ENCODE assay signal across 8 mouse cellular contexts in the genomic region with DNA sequence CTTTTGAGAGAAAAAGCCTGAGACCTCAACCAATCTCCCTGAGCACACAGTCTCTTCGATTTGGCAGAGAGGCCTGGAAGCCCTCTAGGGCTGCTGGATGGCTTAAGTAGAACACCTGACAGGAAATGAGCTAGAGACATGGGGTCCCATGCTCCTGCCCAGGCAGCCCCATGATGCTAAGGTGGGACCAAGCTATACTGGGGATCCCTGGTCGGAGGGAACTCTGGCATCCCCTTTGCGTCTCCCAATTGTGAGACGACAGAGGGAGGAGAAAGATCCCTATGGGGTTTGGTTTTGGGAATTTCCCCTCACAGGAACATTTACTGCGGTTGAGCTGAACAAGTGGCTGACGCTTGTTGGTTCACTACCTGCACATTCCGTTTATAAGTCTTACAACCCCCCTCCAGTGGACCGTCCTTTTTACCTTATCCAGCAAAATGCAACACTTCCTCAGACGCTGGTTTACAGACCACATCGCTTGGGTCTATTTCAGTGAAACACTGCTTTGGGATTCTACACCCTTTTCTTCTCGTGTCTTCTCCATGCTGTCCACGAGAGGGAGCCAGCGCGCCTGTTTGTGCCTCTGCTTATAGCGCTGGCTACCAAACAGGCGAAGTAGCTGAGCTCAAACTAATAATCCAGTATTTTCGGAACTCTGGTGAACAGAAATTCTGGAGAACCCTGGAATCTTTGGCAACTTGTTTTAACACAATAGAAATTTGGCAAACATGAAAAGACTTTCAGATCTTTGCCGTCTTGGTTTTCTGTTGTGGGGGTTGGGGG.
DNase-seq lines count a peak whose midpoint lies in the region; ATAC-seq and TF ChIP-seq lines count a peak whose summit lies in the region.

No protein-coding gene starts in this region.

- no peak overlapping the region for H3K4me2 ChIP-seq in kidney, postnatal 0 days (ENCODE audit: low read length)

- no peak for ATAC-seq in kidney, postnatal 0 days (replicated peaks; ENCODE audit: low FRiP score, low read depth)

- H3K36me3 ChIP-seq in kidney, postnatal 0 days (ENCODE audit: insufficient read depth, low read length) = no peaks in the 10 kb centered on the region

- no peak overlapping the region for H3K9ac ChIP-seq in kidney, postnatal 0 days (ENCODE audit: low read depth, low read length)

- peak; percentile 95 for TF ChIP-seq CTCF in kidney, postnatal 0 days (IDR thresholded peaks at IDR 0.05; ENCODE audit: low read depth)
- TF ChIP-seq CTCF in lung, adult 2 months (IDR thresholded peaks at IDR 0.05; ENCODE audit: insufficient read depth, low read length) = peak; percentile 92

- peak; percentile 91 for DNase-seq in CD4-positive, CD25-positive, alpha-beta regulatory T cell, adult 2 months (ENCODE audit: low read depth, low spot score)
- peak; percentile 80 for DNase-seq in adrenal gland, adult 18-20 months (ENCODE audit: low spot score in 2 of 2)
- peak; percentile 87 for DNase-seq in embryo, embryonic 11 days
- peak; percentile 65 for DNase-seq in heart, adult 8-10 months (ENCODE audit: low spot score)
- peak; percentile 92 for DNase-seq in kidney, postnatal 0 days (ENCODE audit: low spot score)
- DNase-seq in lung, adult 2 months = peak; percentile 67
- DNase-seq in ovary, postnatal 14 days (ENCODE audit: low spot score) = peak; percentile 69
- DNase-seq in thymus, postnatal 25 days = peak; percentile 79

- no peaks in the 10 kb centered on the region for H3K27me3 ChIP-seq in kidney, postnatal 0 days (ENCODE audit: insufficient read depth, low read length)

- H3K27ac ChIP-seq in kidney, postnatal 0 days = no peak overlapping the region

- H3K4me3 ChIP-seq in kidney, postnatal 0 days (replicated peaks; ENCODE audit: low read depth, low read length) = no peak overlapping the region
- no peak overlapping the region for H3K4me3 ChIP-seq in lung, adult 2 months (replicated peaks; ENCODE audit: extremely low read depth, low read depth, low read length)

- no peaks in the 10 kb centered on the region for H3K9me3 ChIP-seq in kidney, postnatal 0 days (replicated peaks; ENCODE audit: low read length)

- no peak for TF ChIP-seq POLR2A in lung, adult 2 months (IDR thresholded peaks at IDR 0.05; ENCODE audit: borderline replicate concordance, extremely low read depth, low read depth, low read length)

- peaks cover 11% of the 10 kb centered on the region; the same call in 1 of the 2 replicates for H3K4me1 ChIP-seq in kidney, postnatal 0 days (replicated peaks; ENCODE audit: insufficient read depth, low read length)
- peaks cover 3% of the 10 kb centered on the region; the same call in 1 of the 2 replicates for H3K4me1 ChIP-seq in lung, adult 2 months (ENCODE audit: control insufficient read depth, insufficient read depth, low read length)

- 18% methylated on average over 18 of the region's 18 CpGs for WGBS in kidney, postnatal 0 days
- WGBS in lung, adult 2 months = 19% methylated on average over 18 of the region's 18 CpGs
